Mouse (Mus musculus): Measurements from ENCODE around the gene Eef1a2.
A peak's percentile ranks its signal among the peaks of the same experiment; 100 is the strongest.
"Not testable (repeated sequence)": the region's sequence is repeated elsewhere in the genome, so short reads cannot be mapped to it uniquely, and the experiment has no call there.

The Eef1a2 gene

GRCm38 (mm10) chr2:181156248-181157121 is at the start of gene Eef1a2:
TSS of gene Eef1a2 (minus strand) at chr2:181157014.
- DNase-seq, result peak; percentile 96

- DNase-seq, result no peak
Measured at GRCm38 (mm10) chr2:181206118-181206517, 49.3 kb upstream of the Eef1a2 start.

GRCm38 (mm10) chr2:181205678-181206077 is 48.9 kb upstream of the Eef1a2 start:
- no peak for DNase-seq

GRCm38 (mm10) chr2:181202886-181203285 is 46.1 kb upstream of the Eef1a2 start:
- DNase-seq, result no peak

- no peak for DNase-seq
Measured at GRCm38 (mm10) chr2:181202422-181202821, 45.6 kb upstream of the Eef1a2 start, which contains the start of gene Ptk6. TSS of gene Ptk6 (minus strand) at chr2:181202789.

- no peak for DNase-seq
Measured at GRCm38 (mm10) chr2:181201606-181202005, 44.8 kb upstream of the Eef1a2 start.

GRCm38 (mm10) chr2:181196628-181197300 is 40.0 kb upstream of the Eef1a2 start:
- no peak for DNase-seq

GRCm38 (mm10) chr2:181193044-181193443 is 36.2 kb upstream of the Eef1a2 start:
- DNase-seq, result no peak

- no peak for DNase-seq
Measured at GRCm38 (mm10) chr2:181191936-181192335, 35.1 kb upstream of the Eef1a2 start.

GRCm38 (mm10) chr2:181191385-181191784 is 34.6 kb upstream of the Eef1a2 start:
- DNase-seq, result not testable (repeated sequence)

- no peak for DNase-seq
Measured at GRCm38 (mm10) chr2:181189321-181189720, 32.5 kb upstream of the Eef1a2 start.

- DNase-seq, result peak; percentile 96
Measured at GRCm38 (mm10) chr2:181188681-181189080, 31.9 kb upstream of the Eef1a2 start.

- DNase-seq, result peak; percentile 100
Measured at GRCm38 (mm10) chr2:181187121-181188000, 30.5 kb upstream of the Eef1a2 start, which contains the start of gene Ppdpf. TSS of gene Ppdpf (plus strand) at chr2:181187247.

- DNase-seq, result peak; percentile 99
Measured at GRCm38 (mm10) chr2:181186635-181187034, 29.8 kb upstream of the Eef1a2 start.

GRCm38 (mm10) chr2:181180898-181181297 is 24.1 kb upstream of the Eef1a2 start:
- peak; percentile 93 for DNase-seq

GRCm38 (mm10) chr2:181178471-181178870 is 21.7 kb upstream of the Eef1a2 start:
- DNase-seq, result no peak

- no peak for DNase-seq
Measured at GRCm38 (mm10) chr2:181178015-181178414, 21.2 kb upstream of the Eef1a2 start.

GRCm38 (mm10) chr2:181174646-181175045 is 17.8 kb upstream of the Eef1a2 start:
- no peak for DNase-seq

- DNase-seq, result no peak
Measured at GRCm38 (mm10) chr2:181166469-181166868, 9.7 kb upstream of the Eef1a2 start.

GRCm38 (mm10) chr2:181160821-181161220 is 4.0 kb upstream of the Eef1a2 start:
- DNase-seq, result no peak

- peak; percentile 97 for DNase-seq
Measured at GRCm38 (mm10) chr2:181159771-181160170, 3.0 kb upstream of the Eef1a2 start.

- DNase-seq, result peak; percentile 98
Measured at GRCm38 (mm10) chr2:181159091-181159514, 2.3 kb upstream of the Eef1a2 start.

GRCm38 (mm10) chr2:181158471-181158870 is 1.7 kb upstream of the Eef1a2 start:
- peak; percentile 97 for DNase-seq

Data from heart, adult 11 months (tissue).